Mouse (Mus musculus): ENCODE measurements around the gene Gm49416.

GRCm38 (mm10) chr19:8928689-8929223, 40.0 kb downstream of the Gm49416 start:
- TF ChIP-seq CTCF (IDR thresholded peaks at IDR 0.05; ENCODE audit: extremely low read depth, insufficient read depth, insufficient read length, insufficient replicate concordance) (no peak), POLR2A (IDR thresholded peaks at IDR 0.05; ENCODE audit: low read depth, low read length) (no peak)

Measured in spleen, adult 2 months (tissue).